Mouse (Mus musculus) testis, adult 2 months (tissue): ENCODE results near the gene Dnajb1. TPM values are rescaled to one million over a fixed set of nuclear protein-coding genes. Genes with fewer than 3 reads are reported as not detected.

Experiments
- H3K27ac ChIP-seq: fragments of 200-500 bp; 2 replicates; pipeline ENCODE4 v1.5.1; 2012; ENCODE audit warnings: low read depth, low read length; ENCODE audit not compliant: control insufficient read depth, insufficient read depth
- H3K27me3 ChIP-seq: fragments of 200-500 bp; 2 replicates; pipeline ENCODE4 v1.6.1; 2012; ENCODE audit warnings: mild to moderate bottlenecking, low read length, moderate library complexity; ENCODE audit not compliant: control insufficient read depth, insufficient read depth
- H3K36me3 ChIP-seq: fragments of 200-500 bp; 2 replicates; pipeline ENCODE4 v1.6.1; 2012; ENCODE audit warnings: mild to moderate bottlenecking, low read length; ENCODE audit not compliant: control insufficient read depth, insufficient read depth
- H3K4me1 ChIP-seq: fragments of 200-500 bp; 2 replicates; pipeline ENCODE4 v1.6.1; 2012; ENCODE audit warnings: low read length; ENCODE audit not compliant: control insufficient read depth, insufficient read depth
- H3K4me3 ChIP-seq: fragments of 200-500 bp; 2 replicates; pipeline ENCODE4 v1.5.1; 2012; ENCODE audit warnings: low read depth, mild to moderate bottlenecking, low read length, moderate library complexity, mixed read lengths; ENCODE audit not compliant: control insufficient read depth
- CTCF ChIP-seq: fragments of 200-500 bp; IDR thresholded peaks from 2 replicates; pipeline ENCODE4 v1.5.1; 2012; ENCODE audit warnings: low read depth, mild to moderate bottlenecking, inconsistent platforms, low read length, moderate library complexity; ENCODE audit not compliant: control insufficient read depth, insufficient read depth, insufficient replicate concordance
- POLR2A ChIP-seq: fragments of 200-500 bp; IDR thresholded peaks from 2 replicates; pipeline ENCODE4 v1.6.1; 2012; ENCODE audit warnings: low read depth, mild to moderate bottlenecking, inconsistent platforms, low read length, moderate library complexity; ENCODE audit not compliant: control insufficient read depth
- polyA plus RNA-seq: library from polyadenylated mRNA; depleted of rRNA; stranded (reverse); fragments of >200 nt; gene quantifications from 2 replicates; pipeline ENCODE4 v1.2.3, GENCODE M21; 2012

Dnajb1 gene
- polyA plus RNA-seq, 1 experiment = 203 TPM

- TF ChIP-seq CTCF (no peak), POLR2A (no peak)
- Histone ChIP-seq H3K36me3 (peaks cover 1% of the 10 kb centered on the region), H3K4me3 (no peak overlapping the region), H3K4me1 (peaks cover 1% of the 10 kb centered on the region; the same call in 1 of the 2 replicates), H3K27ac (no peak overlapping the region), H3K27me3 (no peaks in the 10 kb centered on the region)
Measured at GRCm38 (mm10) chr8:83616625-83617024, 8.6 kb downstream of the Dnajb1 start.

- TF ChIP-seq POLR2A (no peak), CTCF (no peak)
- peaks cover 5% of the 10 kb centered on the region for H3K4me1 ChIP-seq
Measured at GRCm38 (mm10) chr8:83617111-83617510, 9.1 kb downstream of the Dnajb1 start.

GRCm38 (mm10) chr8:83618566-83618965 lies 10.6 kb downstream of the Dnajb1 start:
- Histone ChIP-seq H3K27ac (no peak overlapping the region), H3K4me3 (no peak overlapping the region), H3K27me3 (no peaks in the 10 kb centered on the region), H3K36me3 (no peaks in the 10 kb centered on the region), H3K4me1 (peaks cover 6% of the 10 kb centered on the region)
- TF ChIP-seq CTCF = no peak
- TF ChIP-seq POLR2A = no peak

More at GRCm38 (mm10) chr8:83617111-83617510, 9.1 kb downstream of the Dnajb1 start:
- Histone ChIP-seq H3K36me3 (no peaks in the 10 kb centered on the region), H3K27me3 (no peaks in the 10 kb centered on the region), H3K27ac (no peak overlapping the region), H3K4me3 (no peak overlapping the region)

GRCm38 (mm10) chr8:83619568-83620285 lies 11.7 kb downstream of the Dnajb1 start:
- Histone ChIP-seq H3K4me3 (no peak overlapping the region), H3K4me1 (peaks cover 6% of the 10 kb centered on the region), H3K27ac (no peak overlapping the region), H3K27me3 (no peaks in the 10 kb centered on the region), H3K36me3 (no peaks in the 10 kb centered on the region)
- TF ChIP-seq POLR2A (no peak), CTCF (no peak)

DNA sequence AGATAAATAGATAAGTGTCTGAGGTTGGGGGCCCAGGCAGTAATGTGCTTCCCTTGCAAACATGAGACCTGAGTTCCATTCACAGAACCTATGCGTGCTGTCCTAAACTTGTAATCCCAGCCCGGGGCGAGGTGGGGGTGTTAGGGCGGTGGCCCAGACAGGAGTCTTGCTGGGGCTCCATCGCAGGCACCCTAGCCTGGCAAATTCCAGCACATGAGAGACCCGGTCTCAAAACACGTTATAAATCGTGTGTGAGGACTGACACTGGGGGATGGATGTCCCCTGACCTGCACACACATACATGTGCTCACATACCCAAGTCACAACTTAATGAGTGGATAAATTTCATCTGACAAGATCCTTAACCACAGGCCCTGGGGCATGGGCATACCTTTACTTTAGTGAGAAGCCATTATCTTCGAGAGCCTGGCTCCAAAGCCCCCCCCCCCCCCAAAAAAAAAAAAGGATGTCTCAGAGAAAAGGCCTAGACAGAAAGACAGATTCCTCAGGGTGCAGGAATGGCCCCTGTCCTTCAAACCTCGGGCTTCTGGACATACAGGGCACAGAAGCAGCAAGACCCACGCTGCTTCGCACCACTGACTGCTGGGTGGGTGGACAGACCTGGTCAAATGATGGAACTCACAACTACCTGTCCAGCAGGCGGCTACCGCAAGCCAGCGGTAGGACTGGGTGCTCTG lies 13.8 kb downstream of the Dnajb1 start:
- Histone ChIP-seq H3K27me3 (no peaks in the 10 kb centered on the region), H3K36me3 (no peaks in the 10 kb centered on the region), H3K4me3 (peak overlapping the region; percentile 73), H3K27ac (no peak overlapping the region), H3K4me1 (peaks cover 6% of the 10 kb centered on the region)
- TF ChIP-seq CTCF (no peak), POLR2A (no peak)

- TF ChIP-seq CTCF = peak; percentile 90
- no peak for TF ChIP-seq POLR2A
- Histone ChIP-seq H3K27ac (no peak overlapping the region), H3K27me3 (no peaks in the 10 kb centered on the region), H3K4me3 (peak overlapping the region; percentile 73), H3K36me3 (no peaks in the 10 kb centered on the region), H3K4me1 (peaks cover 6% of the 10 kb centered on the region)
Measured at GRCm38 (mm10) chr8:83622389-83622989, 14.5 kb downstream of the Dnajb1 start.

DNA sequence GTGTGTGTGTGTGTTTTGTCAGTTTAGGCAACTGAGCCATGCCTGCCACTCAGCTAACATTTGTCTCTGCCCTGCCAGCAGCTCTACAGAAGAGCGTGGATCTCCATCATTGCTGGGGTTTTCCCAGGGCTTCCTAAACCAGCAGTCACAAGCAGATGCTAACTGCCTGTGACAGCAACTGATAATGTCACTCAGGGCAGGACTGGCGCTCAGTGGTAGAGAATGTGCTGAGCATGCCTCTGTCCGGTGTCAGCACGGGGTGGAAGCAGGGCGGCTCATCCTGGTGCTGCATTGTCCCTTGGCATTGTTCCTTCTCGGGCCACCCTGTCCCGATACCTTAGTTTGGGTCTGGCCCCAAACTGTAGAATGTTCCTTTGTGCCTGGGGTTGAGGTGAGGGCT lies 15.6 kb downstream of the Dnajb1 start:
- Histone ChIP-seq H3K36me3 (no peaks in the 10 kb centered on the region), H3K27ac (no peak overlapping the region), H3K4me3 (no peak overlapping the region), H3K27me3 (no peaks in the 10 kb centered on the region), H3K4me1 (peaks cover 6% of the 10 kb centered on the region)
- TF ChIP-seq POLR2A = no peak
